Mouse (Mus musculus) activated CD4-positive, CD25-positive, alpha-beta regulatory T cell, adult 9 weeks (primary cell): ENCODE results near the gene E330034G19Rik. TPM values are rescaled to one million over a fixed set of nuclear protein-coding genes. Genes with fewer than 3 reads are reported as not detected.

Experiments
- polyA plus RNA-seq: library from polyadenylated mRNA; unstranded; fragments of 100-300 nt; shearing (Covaris generic); gene quantifications from one replicate; pipeline ENCODE4 v1.2.1, GENCODE M21; 2017

Gene E330034G19Rik
- polyA plus RNA-seq, result not detected

DNA sequence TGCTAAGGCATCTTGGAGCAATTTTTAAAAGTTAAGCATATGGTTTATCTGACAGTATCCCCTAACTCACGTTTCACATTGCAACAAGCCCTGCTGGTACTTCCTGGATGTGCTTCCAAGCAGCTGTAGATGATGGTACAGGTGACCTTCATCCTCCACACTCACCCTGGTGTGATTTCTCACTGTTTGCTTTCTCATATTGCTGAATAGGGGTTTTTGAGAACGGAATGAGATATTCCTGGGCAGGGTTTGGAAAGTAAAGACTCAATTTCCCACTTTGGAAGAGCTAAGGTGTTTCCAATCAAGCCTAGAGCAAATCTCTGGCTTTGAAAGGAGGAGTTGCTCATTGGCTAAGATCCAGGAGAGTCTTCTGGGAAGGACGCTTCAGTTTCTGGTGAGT lies at the start of gene E330034G19Rik:
Gene E330034G19Rik, plus strand, starts transcription at position 301 of the 400 bp plus-strand sequence.

GRCm38 (mm10) chr14:24245177-24246081 lies 47.6 kb upstream of the E330034G19Rik start, which contains the start of gene Dlg5:
Dlg5 (minus strand) TSS chr14:24245920.

Other genes starting within 250 kb of the E330034G19Rik start
- gene Dlg5, start 47.3 kb upstream of the E330034G19Rik start, polyA plus RNA-seq, result 0.15 TPM
- gene Polr3a, start 193.8 kb downstream of the E330034G19Rik start, polyA plus RNA-seq, result 31.0 TPM
- gene Rps24, start 193.9 kb downstream of the E330034G19Rik start, polyA plus RNA-seq, result 1,458 TPM